Mouse (Mus musculus) liver, postnatal 0 days (tissue): Measurements from ENCODE around the gene Zfyve19. TPM values are rescaled to one million over a fixed set of nuclear protein-coding genes. Genes with fewer than 3 reads are reported as not detected.

Experiments used
- ATAC-seq: fragments of 200-750 bp; cut with Nextera tagmentation; 2 replicates; pipeline ENCODE4 v1.8.0; 2017; ENCODE audit warnings: mild to moderate bottlenecking, moderate library complexity
- DNase-seq: peaks from one replicate; pipeline ENCODE4 v3.0.0-alpha.2; 2016
- H3K27ac ChIP-seq: fragments of 300-500 bp; sonication (generic); 2 replicates; pipeline ENCODE4 v1.5.1; 2014; ENCODE audit warnings: antibody characterized with exemption, moderate library complexity, mild to moderate bottlenecking, low read depth
- H3K27me3 ChIP-seq: fragments of 300-500 bp; sonication (generic); 2 replicates; pipeline ENCODE4 v1.6.1; 2014; ENCODE audit warnings: low read length, control low read depth, mixed read lengths; ENCODE audit not compliant: insufficient read depth
- H3K36me3 ChIP-seq: fragments of 300-500 bp; sonication (generic); replicated peaks from 2 replicates; pipeline ENCODE4 v1.6.1; 2014; ENCODE audit warnings: mild to moderate bottlenecking, control low read depth, low read length, moderate library complexity, mixed read lengths; ENCODE audit not compliant: insufficient read depth
- H3K4me1 ChIP-seq: fragments of 300-500 bp; sonication (generic); 2 replicates; pipeline ENCODE4 v1.6.1; 2014; ENCODE audit warnings: antibody characterized with exemption, mild to moderate bottlenecking, control low read depth; ENCODE audit not compliant: insufficient read depth
- H3K4me2 ChIP-seq: fragments of 300-500 bp; sonication (generic); 2 replicates; pipeline ENCODE4 v1.6.1; 2014; ENCODE audit warnings: low read depth, mild to moderate bottlenecking, low read length, moderate library complexity, mixed read lengths
- H3K4me3 ChIP-seq: fragments of 300-500 bp; sonication (generic); 2 replicates; pipeline ENCODE4 v1.5.1; 2014; ENCODE audit warnings: low read depth, low read length
- H3K9ac ChIP-seq: fragments of 300-500 bp; sonication (generic); replicated peaks from 2 replicates; pipeline ENCODE4 v1.6.1; 2014; ENCODE audit warnings: mild to moderate bottlenecking, moderate library complexity
- H3K9me3 ChIP-seq: fragments of 300-500 bp; sonication (generic); 2 replicates; pipeline ENCODE4 v1.6.1; 2016; ENCODE audit warnings: mild to moderate bottlenecking, control low read depth, low read length, mixed read lengths
- CTCF ChIP-seq: sonication (generic); IDR thresholded peaks from 2 replicates; pipeline ENCODE4 v1.5.1; 2016; ENCODE audit warnings: antibody characterized with exemption, low read depth
- EP300 ChIP-seq: IDR thresholded peaks from 2 replicates; pipeline ENCODE4 v1.6.1; 2016; ENCODE audit warnings: antibody characterized with exemption, low read depth, mild to moderate bottlenecking
- WGBS: fragments of 180-500 bp; shearing (Covaris S2); extraction: QIAGEN DNeasy Blood & Tissue Kit; methylation state at CpG from one replicate; pipeline ENCODE4 v1.1.7; 2014; ENCODE audit not compliant: insufficient replicate concordance; 5-methylcytosine and 5-hydroxymethylcytosine counted together
- polyA plus RNA-seq: library from polyadenylated mRNA; unstranded; fragments of >200 nt; fragmentation: Nextera tagmentation; extraction: Ambion mirVana; gene quantifications from 2 replicates; pipeline ENCODE4 v1.2.1, GENCODE M21; 2015

Gene Zfyve19
- polyA plus RNA-seq, 1 experiment from 2014 or later, result 18.4 TPM

- 56% methylated on average over 9 of the region's 9 CpGs for WGBS
- H3K27ac ChIP-seq, result no peak overlapping the region
- DNase-seq, result no peak
- no peak overlapping the region for H3K9ac ChIP-seq
- no peak overlapping the region for H3K4me3 ChIP-seq
- H3K9me3 ChIP-seq, result no peaks in the 10 kb centered on the region
- peaks cover 15% of the 10 kb centered on the region for H3K27me3 ChIP-seq
- TF ChIP-seq EP300 (no peak), CTCF (no peak)
- peaks cover 3% of the 10 kb centered on the region for H3K4me1 ChIP-seq
- no peaks in the 10 kb centered on the region for H3K36me3 ChIP-seq
- H3K4me2 ChIP-seq, result no peak overlapping the region
- ATAC-seq, result no peak
Observed at GRCm38 (mm10) chr2:119242548-119242947, 34.1 kb downstream of the Zfyve19 start.

- ATAC-seq (no peak), DNase-seq (no peak)
- Histone ChIP-seq H3K4me3 (no peak overlapping the region), H3K9me3 (no peaks in the 10 kb centered on the region), H3K36me3 (no peaks in the 10 kb centered on the region), H3K9ac (no peak overlapping the region), H3K4me2 (no peak overlapping the region), H3K27me3 (no peaks in the 10 kb centered on the region), H3K4me1 (no peaks in the 10 kb centered on the region), H3K27ac (no peak overlapping the region)
- 56% methylated on average over 7 of the region's 7 CpGs for WGBS
- TF ChIP-seq CTCF (no peak), EP300 (no peak)
Observed at GRCm38 (mm10) chr2:119245246-119245645, 36.8 kb downstream of the Zfyve19 start.

GRCm38 (mm10) chr2:119247904-119248303 lies 39.5 kb downstream of the Zfyve19 start:
- 75% methylated on average over 9 of the region's 9 CpGs for WGBS
- Histone ChIP-seq H3K4me2 (no peak overlapping the region), H3K4me1 (peaks cover 4% of the 10 kb centered on the region; the same call in 1 of the 2 replicates), H3K27me3 (no peaks in the 10 kb centered on the region), H3K4me3 (no peak overlapping the region), H3K36me3 (no peaks in the 10 kb centered on the region), H3K27ac (no peak overlapping the region), H3K9ac (no peak overlapping the region), H3K9me3 (no peaks in the 10 kb centered on the region)
- ATAC-seq, result no peak
- no peak for TF ChIP-seq CTCF
- TF ChIP-seq EP300, result no peak
- no peak for DNase-seq

GRCm38 (mm10) chr2:119249592-119250061 lies 41.2 kb downstream of the Zfyve19 start:
- Histone ChIP-seq H3K4me2 (no peak overlapping the region), H3K9me3 (no peaks in the 10 kb centered on the region), H3K36me3 (no peaks in the 10 kb centered on the region), H3K27ac (no peak overlapping the region), H3K9ac (no peak overlapping the region), H3K27me3 (no peaks in the 10 kb centered on the region), H3K4me1 (peaks cover 4% of the 10 kb centered on the region; the same call in 1 of the 2 replicates), H3K4me3 (no peak overlapping the region)
- WGBS, result 61% methylated on average over 4 of the region's 4 CpGs
- TF ChIP-seq EP300, result no peak
- no peak for TF ChIP-seq CTCF
- no peak for ATAC-seq
- no peak for DNase-seq

- Histone ChIP-seq H3K9ac (no peak overlapping the region), H3K9me3 (no peaks in the 10 kb centered on the region), H3K27ac (no peak overlapping the region), H3K36me3 (no peaks in the 10 kb centered on the region), H3K4me1 (peaks cover 4% of the 10 kb centered on the region; the same call in 1 of the 2 replicates), H3K27me3 (no peaks in the 10 kb centered on the region), H3K4me3 (no peak overlapping the region), H3K4me2 (no peak overlapping the region)
- no peak for DNase-seq
- 61% methylated on average over 5 of the region's 5 CpGs for WGBS
- no peak for ATAC-seq
- TF ChIP-seq CTCF (no peak), EP300 (no peak)
Observed at GRCm38 (mm10) chr2:119250377-119250776, 42.0 kb downstream of the Zfyve19 start.

- peak overlapping the region; percentile 13; the same call in 1 of the 2 replicates for H3K4me3 ChIP-seq
Observed at GRCm38 (mm10) chr2:119250826-119251478, 42.5 kb downstream of the Zfyve19 start.

More at GRCm38 (mm10) chr2:119250826-119251478, 42.5 kb downstream of the Zfyve19 start:
- Histone ChIP-seq H3K27ac (peak overlapping the region; percentile 7; the same call in 1 of the 2 replicates), H3K9me3 (no peaks in the 10 kb centered on the region), H3K4me2 (peak overlapping the region; percentile 47), H3K9ac (no peak overlapping the region), H3K36me3 (no peaks in the 10 kb centered on the region), H3K27me3 (no peaks in the 10 kb centered on the region), H3K4me1 (peaks cover 4% of the 10 kb centered on the region; the same call in 1 of the 2 replicates)
- ATAC-seq, result peak; percentile 86
- no peak for TF ChIP-seq EP300
- TF ChIP-seq CTCF, result peak; percentile 96
- WGBS, result 10% methylated on average over 11 of the region's 11 CpGs
- peak; percentile 93 for DNase-seq
